Mouse (Mus musculus) heart, postnatal 10 days (tissue): ENCODE measurements around the gene Gmnn. TPM values are rescaled to one million over a fixed set of nuclear protein-coding genes. Genes with fewer than 3 reads are reported as not detected.

Source experiments
- DNase-seq, 2 experiments: peaks; one replicate each; pipeline ENCODE4 v3.0.0; 2021
- intact Hi-C: fragments of 180-260 bp; cut with DNase I; formaldehyde crosslinking; loops from one replicate; pipeline ENCODE4 v1.15.1; 2025
- total RNA-seq, 2 experiments: library from RNA; stranded (reverse); gene quantifications; 2 replicates each; pipeline ENCODE4 v1.2.3; 2021

Gmnn gene
- total RNA-seq, 2 experiments from 2014 or later, result 40.6 to 45.1 TPM

DNA sequence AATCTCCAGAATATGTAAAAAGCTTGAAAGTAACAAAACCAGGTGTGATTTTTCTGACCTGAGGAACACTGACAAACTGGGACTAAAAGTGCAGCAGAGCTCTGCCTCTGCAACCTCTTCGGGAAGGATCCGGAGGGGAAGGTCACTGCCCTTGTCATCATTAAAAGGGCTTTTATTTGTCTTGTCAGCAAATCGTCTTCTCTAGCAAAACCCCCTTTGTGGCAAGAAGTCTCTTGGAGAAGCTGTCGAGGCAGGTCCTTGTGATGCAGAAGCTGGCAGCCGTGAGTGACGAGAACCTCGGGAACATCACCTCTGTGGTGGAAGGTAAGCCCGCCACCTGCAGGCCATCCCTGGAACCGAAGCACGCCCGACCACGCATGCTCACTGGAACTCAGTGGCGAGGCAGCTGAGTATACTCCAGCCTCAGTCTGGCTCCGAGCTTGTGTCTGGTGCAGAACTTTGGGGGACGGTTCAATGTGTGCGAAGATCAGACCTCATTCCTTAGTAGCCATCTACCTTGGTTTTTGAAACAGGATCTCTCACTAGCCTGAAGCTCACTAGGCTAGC lies 48.2 kb downstream of the Gmnn start:
- intact Hi-C loops, result loop anchor here (1.0 to 5.0 kb wide), 3 partner anchors 64 to 231 kb away; no protein-coding TSS in a partner anchor
- DNase-seq, result peak; percentile 93 to 95

DNA sequence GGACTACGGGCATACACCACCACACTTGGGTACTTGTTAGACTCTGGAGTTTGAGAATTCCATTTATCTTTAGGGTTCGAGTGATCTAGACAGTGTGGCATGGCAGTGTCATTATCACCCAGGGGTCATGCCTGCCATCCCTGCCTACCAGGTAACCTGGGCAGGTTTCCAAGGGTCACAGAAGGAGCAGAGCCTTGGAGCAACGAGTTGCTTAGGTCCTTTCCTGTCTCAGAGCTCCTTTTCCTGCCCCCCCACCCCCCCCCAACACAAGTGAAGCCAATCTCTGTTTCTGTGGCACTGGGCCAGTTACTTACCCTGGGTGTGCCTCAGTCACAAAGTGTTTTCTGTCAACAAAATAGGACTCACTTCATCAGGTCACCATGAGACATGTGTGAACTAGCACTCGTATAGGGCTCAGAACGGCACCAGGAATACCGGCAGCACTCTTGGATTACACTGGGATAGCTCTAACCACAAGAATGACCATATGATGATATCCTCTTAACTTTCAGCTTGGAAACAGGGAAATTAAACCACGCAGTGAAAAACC lies 49.1 kb downstream of the Gmnn start:
- intact Hi-C loops, result loop anchor here (1.0 to 5.0 kb wide), 3 partner anchors 65 to 230 kb away; no protein-coding TSS in a partner anchor
- DNase-seq, result no peak

DNA sequence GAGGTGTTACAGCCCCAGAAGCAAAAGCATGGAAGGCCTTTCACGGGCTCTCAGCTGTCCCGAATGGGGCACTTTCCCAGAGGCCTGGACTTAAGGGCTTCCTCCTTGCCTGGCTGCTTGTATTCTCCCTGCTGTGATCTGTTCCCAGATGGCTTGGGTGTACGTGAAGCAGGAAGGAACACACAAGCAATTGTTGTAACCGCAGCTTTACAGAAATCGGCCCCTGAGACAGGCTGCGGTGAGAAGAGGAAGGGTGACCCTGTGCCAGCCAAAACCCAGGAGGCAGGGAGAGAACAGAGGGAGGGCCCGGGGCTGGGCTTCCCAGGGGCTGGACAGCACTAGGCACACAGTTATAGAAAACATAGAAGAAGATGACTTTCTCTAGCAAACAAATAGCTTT lies 50.8 kb downstream of the Gmnn start:
- no peak for DNase-seq

DNA sequence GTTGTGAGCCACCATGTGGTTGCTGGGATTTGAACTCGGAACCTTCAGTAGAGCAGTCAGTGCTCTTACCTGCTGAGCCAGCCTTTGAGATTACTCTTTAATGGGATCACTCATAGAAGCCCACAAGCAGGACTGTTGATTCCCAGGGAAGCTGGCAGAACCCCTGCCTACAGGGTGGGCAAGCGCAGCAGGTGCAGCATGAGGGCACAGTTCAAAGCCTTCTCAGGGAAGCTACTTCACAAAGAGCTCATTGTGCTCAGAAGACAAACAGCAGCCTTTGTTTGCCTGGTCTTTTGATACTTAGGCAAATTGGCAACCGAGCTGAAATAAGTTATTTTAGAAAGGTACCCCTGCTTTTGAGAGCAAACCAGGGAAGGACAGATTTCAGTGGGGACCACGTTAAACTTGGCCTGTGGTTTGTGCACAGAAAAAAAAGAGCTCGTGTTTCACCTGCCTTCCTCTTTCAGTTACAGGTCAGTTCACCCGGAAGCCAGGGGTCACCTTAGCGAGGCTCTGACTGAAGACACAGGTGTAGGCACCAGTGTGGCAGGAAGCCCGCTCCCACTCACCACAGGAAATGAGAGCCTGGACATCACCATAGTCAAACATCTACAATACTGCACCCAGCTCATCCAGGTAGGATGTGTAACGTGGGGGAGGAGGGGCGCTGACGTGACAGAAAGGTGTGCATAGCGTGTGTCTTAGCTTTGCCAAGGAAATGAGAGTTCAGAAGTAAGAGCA lies 51.9 kb downstream of the Gmnn start:
- intact Hi-C loops, result loop anchor here (5.0 kb wide), 1 partner anchor 67 kb away; no protein-coding TSS in a partner anchor
- DNase-seq, result no peak

More for the DNA sequence above, 50.8 kb downstream of the Gmnn start:
- intact Hi-C loops, result loop anchor here (5.0 kb wide), 1 partner anchor 66 kb away; no protein-coding TSS in a partner anchor

DNA sequence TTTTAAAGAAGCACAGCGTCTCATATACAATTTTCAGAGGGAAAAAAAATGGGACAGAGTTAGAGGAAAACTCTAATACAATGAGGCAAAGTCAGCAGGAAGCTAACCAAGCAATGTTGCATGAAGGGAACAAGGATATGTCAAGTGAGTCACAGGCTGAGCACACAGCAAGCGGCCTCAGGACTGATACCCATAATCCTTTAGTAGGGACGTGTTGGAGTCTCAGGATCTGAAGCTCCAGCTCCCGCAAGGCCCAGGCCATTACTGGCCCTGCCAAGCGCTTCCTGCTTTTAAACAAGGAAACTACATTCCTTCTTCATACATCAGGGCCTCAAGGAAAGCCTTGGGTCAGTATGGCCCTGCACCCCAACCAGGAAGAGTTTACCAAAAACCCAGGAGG lies 59.6 kb downstream of the Gmnn start:
- intact Hi-C loops, result no loop called here
- no peak for DNase-seq

Other genes starting within 250 kb of the Gmnn start
- 10 to 100 TPM; 13.0 to 16.3 TPM for gene Ripor2, start 179.7 kb downstream of the Gmnn start, total RNA-seq
- gene Armh2, start 20.7 kb downstream of the Gmnn start, total RNA-seq, result not detected
- 100 to 1,000 TPM; 178 to 179 TPM for gene BC005537, start 39.7 kb upstream of the Gmnn start, total RNA-seq
- gene Acot13, start 69.6 kb upstream of the Gmnn start, total RNA-seq, result 100 to 1,000 TPM; 282 to 297 TPM
- gene Tdp2, start 69.8 kb upstream of the Gmnn start, total RNA-seq, result 10 to 100 TPM; 17.8 to 18.0 TPM
- not detected for gene D130043K22Rik, start 83.2 kb upstream of the Gmnn start, total RNA-seq
- gene Aldh5a1, start 175.7 kb upstream of the Gmnn start, total RNA-seq, result 10 to 100 TPM; 16.4 to 18.9 TPM
- 1 to 10 TPM in 1 of 2 experiments, under 1 TPM in 1; 0.93 to 1.4 TPM for gene Gpld1, start 181.2 kb upstream of the Gmnn start, total RNA-seq